In the genomic region with DNA sequence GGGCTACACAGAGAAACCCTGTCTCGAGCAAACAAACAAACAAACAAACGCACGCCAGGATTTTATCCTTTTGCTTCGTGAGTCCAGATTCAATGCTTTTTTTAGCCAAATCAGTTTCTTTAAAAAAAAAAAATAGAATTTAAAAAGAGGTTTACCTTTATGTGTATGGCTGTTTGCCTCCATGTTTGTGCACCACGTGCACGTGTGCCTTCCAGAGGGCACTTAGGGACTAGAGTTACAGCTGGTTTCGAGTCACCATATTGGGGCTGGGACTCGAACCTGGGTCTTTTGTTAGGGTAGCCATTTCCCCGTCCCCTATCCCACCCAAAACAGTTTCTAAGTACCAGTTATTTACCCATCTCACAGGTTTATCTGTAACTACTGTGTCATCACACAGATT, we compare ENCODE assay signal across 8 mouse cellular contexts. TPM values are rescaled to one million over a fixed set of nuclear protein-coding genes. Genes with fewer than 3 reads are reported as not detected.
DNase-seq lines count a peak whose midpoint lies in the region; ATAC-seq and TF ChIP-seq lines count a peak whose summit lies in the region.

No protein-coding gene starts in this region.

- H3K4me3 ChIP-seq in lung, postnatal 0 days (ENCODE audit: low read depth, low read length) = peak overlapping the region; percentile 75
- peak overlapping the region; percentile 86 for H3K4me3 ChIP-seq in forebrain, embryonic 11.5 days (ENCODE audit: low read depth, low read length)
- H3K4me3 ChIP-seq in limb, embryonic 11.5 days (ENCODE audit: low read depth, low read length) = peak overlapping the region; percentile 89
- H3K4me3 ChIP-seq in stomach, embryonic 14.5 days (ENCODE audit: low read depth, low read length) = peak overlapping the region; percentile 54

- H3K27ac ChIP-seq in lung, postnatal 0 days (ENCODE audit: low read length) = peak overlapping the region; percentile 62; the same call in 1 of the 2 replicates
- H3K27ac ChIP-seq in forebrain, embryonic 11.5 days (ENCODE audit: low read depth, low read length) = 0 out of 2 replicates have a peak overlapping the region, but pooled peaks have one; percentile 92
- 0 out of 2 replicates have a peak overlapping the region, but pooled peaks have one; percentile 54 for H3K27ac ChIP-seq in limb, embryonic 11.5 days (replicated peaks; ENCODE audit: low read depth, low read length)
- H3K27ac ChIP-seq in stomach, embryonic 14.5 days (ENCODE audit: low read length) = peak overlapping the region; percentile 39; the same call in 1 of the 2 replicates

- H3K36me3 ChIP-seq in lung, postnatal 0 days (ENCODE audit: insufficient read depth, low read length) = no peaks in the 10 kb centered on the region
- H3K36me3 ChIP-seq in forebrain, embryonic 11.5 days (ENCODE audit: control insufficient read depth, insufficient read depth, low read length) = peaks cover 3% of the 10 kb centered on the region; the same call in 1 of the 2 replicates
- no peaks in the 10 kb centered on the region for H3K36me3 ChIP-seq in limb, embryonic 11.5 days (ENCODE audit: control insufficient read depth, insufficient read depth, low read length)
- peaks cover 14% of the 10 kb centered on the region for H3K36me3 ChIP-seq in stomach, embryonic 14.5 days (ENCODE audit: control insufficient read depth, insufficient read depth, low read length)

- no peak for DNase-seq in lung, postnatal 0 days (ENCODE audit: low spot score)
- DNase-seq in lung, postnatal 25 days (ENCODE audit: low spot score) = no peak
- no peak for DNase-seq in forebrain, embryonic 11.5 days (ENCODE audit: low spot score)
- DNase-seq in limb, embryonic 11.5 days (ENCODE audit: low spot score) = no peak
- no peak for DNase-seq in adrenal gland, postnatal 25 days
- DNase-seq in thymus, postnatal 4 days = no peak
- DNase-seq in natural killer cell, adult 2 months (ENCODE audit: low spot score in 2 of 2) = no peak

- H3K9ac ChIP-seq in lung, postnatal 0 days (replicated peaks; ENCODE audit: low read depth) = 0 out of 2 replicates have a peak overlapping the region, but pooled peaks have one; percentile 10
- peak overlapping the region; percentile 92 for H3K9ac ChIP-seq in forebrain, embryonic 11.5 days (ENCODE audit: low read length)
- H3K9ac ChIP-seq in limb, embryonic 11.5 days (ENCODE audit: low read length) = peak overlapping the region; percentile 78
- H3K9ac ChIP-seq in stomach, embryonic 14.5 days (replicated peaks; ENCODE audit: low read depth, low read length) = peak overlapping the region; percentile 53

- no peak for TF ChIP-seq CTCF in lung, postnatal 0 days (IDR thresholded peaks at IDR 0.05)

- no peaks in the 10 kb centered on the region for H3K27me3 ChIP-seq in lung, postnatal 0 days (replicated peaks; ENCODE audit: insufficient read depth, low read length)
- no peaks in the 10 kb centered on the region for H3K27me3 ChIP-seq in forebrain, embryonic 11.5 days (ENCODE audit: control insufficient read depth, insufficient read depth, low read length)
- H3K27me3 ChIP-seq in limb, embryonic 11.5 days (ENCODE audit: control insufficient read depth, insufficient read depth, low read length) = no peaks in the 10 kb centered on the region
- no peaks in the 10 kb centered on the region for H3K27me3 ChIP-seq in stomach, embryonic 14.5 days (ENCODE audit: control insufficient read depth, insufficient read depth, low read length)

- peak overlapping the region; percentile 66 for H3K4me2 ChIP-seq in lung, postnatal 0 days (replicated peaks; ENCODE audit: low read depth, low read length)
- peak overlapping the region; percentile 76 for H3K4me2 ChIP-seq in forebrain, embryonic 11.5 days (ENCODE audit: low read depth, low read length, severe bottlenecking)
- H3K4me2 ChIP-seq in limb, embryonic 11.5 days (ENCODE audit: low read depth, severe bottlenecking) = peak overlapping the region; percentile 62
- peak overlapping the region; percentile 74 for H3K4me2 ChIP-seq in stomach, embryonic 14.5 days (replicated peaks; ENCODE audit: low read depth, low read length)

- H3K9me3 ChIP-seq in lung, postnatal 0 days (ENCODE audit: low read length) = no peaks in the 10 kb centered on the region
- H3K9me3 ChIP-seq in forebrain, embryonic 11.5 days (ENCODE audit: control insufficient read depth, low read length) = no peaks in the 10 kb centered on the region
- no peaks in the 10 kb centered on the region for H3K9me3 ChIP-seq in limb, embryonic 11.5 days (ENCODE audit: control insufficient read depth, low read length)
- H3K9me3 ChIP-seq in stomach, embryonic 14.5 days (ENCODE audit: control insufficient read depth, low read depth, low read length) = no peaks in the 10 kb centered on the region

- TF ChIP-seq EP300 in lung, postnatal 0 days (IDR thresholded peaks at IDR 0.05) = no peak

- ATAC-seq in lung, postnatal 0 days = no peak
- ATAC-seq in forebrain, embryonic 11.5 days (replicated peaks; ENCODE audit: low FRiP score) = peak; percentile 28
- no peak for ATAC-seq in limb, embryonic 11.5 days (ENCODE audit: insufficient number of reproducible peaks, low FRiP score, low TSS enrichment, low read depth)
- no peak for ATAC-seq in stomach, embryonic 14.5 days (ENCODE audit: insufficient number of reproducible peaks, insufficient read depth, low FRiP score, low read depth)

- H3K4me1 ChIP-seq in lung, postnatal 0 days (ENCODE audit: insufficient read depth, low read depth, low read length) = peaks cover 8% of the 10 kb centered on the region
- no peaks in the 10 kb centered on the region; the same call in 1 of the 2 replicates for H3K4me1 ChIP-seq in forebrain, embryonic 11.5 days (replicated peaks; ENCODE audit: control insufficient read depth, insufficient read depth, low read length)
- peaks cover 7% of the 10 kb centered on the region for H3K4me1 ChIP-seq in limb, embryonic 11.5 days (ENCODE audit: control insufficient read depth, insufficient read depth, low read length)
- H3K4me1 ChIP-seq in stomach, embryonic 14.5 days (ENCODE audit: control insufficient read depth, insufficient read depth, low read length) = peaks cover 6% of the 10 kb centered on the region; the same call in 1 of the 2 replicates

- WGBS in lung, postnatal 0 days = 77% methylated on average over 9 of the region's 9 CpGs
- WGBS in forebrain, embryonic 11.5 days = 85% methylated on average over 9 of the region's 9 CpGs
- 86% methylated on average over 9 of the region's 9 CpGs for WGBS in limb, embryonic 11.5 days
- 79% methylated on average over 9 of the region's 9 CpGs for WGBS in stomach, embryonic 14.5 days

RNA-seq across cellular contexts. Expression of a gene that starts 0.6 kb away (rescaled TPM):
- polyA plus RNA-seq in lung, postnatal 0 days (2015; fragmentation: Nextera tagmentation; extraction: Ambion mirVana) = 13.7 and 18.1 TPM in 2 replicates
- 53.3 and 57.0 TPM in 2 replicates for polyA plus RNA-seq in forebrain, embryonic 11.5 days (2014; fragmentation: Nextera tagmentation; extraction: Ambion mirVana)
- 51.6 and 54.7 TPM in 2 replicates for polyA plus RNA-seq in limb, embryonic 11.5 days (2014; fragmentation: Nextera tagmentation; extraction: Ambion mirVana)
- polyA plus RNA-seq in stomach, embryonic 14.5 days (2014; fragmentation: Nextera tagmentation; extraction: Ambion mirVana) = 33.5 TPM in 2 replicates
- total RNA-seq in adrenal gland, postnatal 25 days (2021) = 34.2 and 35.9 TPM in 2 replicates

RNA-seq across cellular contexts. Expression of a gene that starts 45.6 kb away (rescaled TPM):
- 49.1 and 60.8 TPM in 2 replicates for polyA plus RNA-seq in lung, postnatal 0 days (2015; fragmentation: Nextera tagmentation; extraction: Ambion mirVana)
- 90.2 and 91.1 TPM in 2 replicates for polyA plus RNA-seq in forebrain, embryonic 11.5 days (2014; fragmentation: Nextera tagmentation; extraction: Ambion mirVana)
- 77.5 and 83.3 TPM in 2 replicates for polyA plus RNA-seq in limb, embryonic 11.5 days (2014; fragmentation: Nextera tagmentation; extraction: Ambion mirVana)
- 77.2 and 77.7 TPM in 2 replicates for polyA plus RNA-seq in stomach, embryonic 14.5 days (2014; fragmentation: Nextera tagmentation; extraction: Ambion mirVana)
- 141 and 192 TPM in 2 replicates for total RNA-seq in adrenal gland, postnatal 25 days (2021)

Comparison
In these comparisons a context has a peak if more than half of its experiments do, and no peak if none do; other contexts are left out.
1. H3K27ac ChIP-seq: peak in every context shown above with its lines; median percentile 92 in forebrain, embryonic 11.5 days; 62 in lung, postnatal 0 days; 54 in limb, embryonic 11.5 days; 39 in stomach, embryonic 14.5 days.
2. H3K9ac ChIP-seq: peak in every context shown above with its lines; median percentile 92 in forebrain, embryonic 11.5 days; 78 in limb, embryonic 11.5 days; 53 in stomach, embryonic 14.5 days; 10 in lung, postnatal 0 days.